Mouse (Mus musculus) ES-Bruce4 (cell line): ENCODE results near the gene Cdsn.

Source experiments
- CTCF ChIP-seq: IDR thresholded peaks from one replicate; pipeline ENCODE4 v1.8.1; 2011; ENCODE audit warnings: low read depth, low read length
- EP300 ChIP-seq: IDR thresholded peaks from 2 replicates; pipeline ENCODE4 v1.6.1; 2011; ENCODE audit warnings: low read depth, low read length; ENCODE audit not compliant: insufficient read depth
- POLR2A ChIP-seq: IDR thresholded peaks from one replicate; pipeline ENCODE4 v1.8.1; 2011; ENCODE audit warnings: low read length; ENCODE audit not compliant: insufficient read depth

DNA sequence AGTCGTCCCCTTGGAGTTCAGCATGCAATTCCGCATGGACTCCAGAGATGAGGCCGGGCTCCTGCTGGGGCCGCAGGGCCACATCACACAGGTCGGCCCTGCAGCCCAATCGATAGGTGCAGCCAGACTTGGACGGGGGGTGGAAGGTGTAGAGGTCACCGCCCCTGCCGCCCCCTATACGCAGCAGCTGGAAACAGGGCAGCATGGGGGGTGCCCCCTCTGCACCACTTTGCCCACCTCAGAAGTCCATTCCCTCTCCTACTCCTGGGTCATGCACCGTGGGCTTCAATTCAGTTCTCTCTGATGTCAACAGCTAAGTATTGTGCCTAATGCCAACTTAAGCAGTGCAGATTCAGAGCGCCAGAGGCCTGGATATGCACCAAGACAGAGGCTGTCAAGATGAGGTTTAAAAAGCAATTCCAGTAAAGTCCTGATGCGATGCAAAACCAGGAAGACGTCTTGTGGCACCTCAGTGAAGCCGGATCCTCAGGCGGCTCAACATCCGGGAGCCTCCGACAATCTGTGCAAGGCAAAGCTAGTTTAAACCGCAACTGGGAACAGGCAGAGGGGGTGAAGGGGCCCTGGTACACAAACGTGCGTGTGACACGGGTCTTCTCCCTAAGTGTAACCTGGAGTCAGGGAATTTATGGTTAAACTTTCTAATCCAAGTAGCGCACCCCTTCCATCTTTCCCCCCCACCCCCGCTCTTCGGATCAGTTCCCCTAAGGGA, 35.9 kb upstream of the Cdsn start:
- TF ChIP-seq CTCF (no peak), POLR2A (no peak), EP300 (no peak)
